15 mouse cellular contexts compared by ENCODE assay signal in genomic region chr6:124861266-124861665, GRCm38 (mm10). TPM values are rescaled to one million over a fixed set of nuclear protein-coding genes. Genes with fewer than 3 reads are reported as not detected.
DNase-seq lines count a peak whose midpoint lies in the region; ATAC-seq and TF ChIP-seq lines count a peak whose summit lies in the region.
"Had no signal": no experiment of that assay in that cellular context is flagged by ENCODE, and none has a peak within 500 bp of the region (broad histone marks: within the 10 kb centered on the region; RNA-seq: fewer than 3 reads in every experiment).

No protein-coding gene starts in this region.

- peak; percentile 50 to 66 for DNase-seq in cerebellum, adult 2 months
- no peak for DNase-seq in cerebellum, adult 8-10 months
- no peak for DNase-seq in limb, embryonic 10.5 days (ENCODE audit: low spot score)
- DNase-seq in retina, embryonic 14.5 days (ENCODE audit: low spot score): no peak
- DNase-seq in c-Kit-positive CD71-positive TER-119-positive erythroid progenitor cells, embryonic 14.5 days (ENCODE audit: low spot score): no peak
- DNase-seq: gastrocnemius, postnatal 14 days; right cerebral cortex, postnatal 14 days had no signal

- no peaks in the 10 kb centered on the region for H3K9me3 ChIP-seq in E14TG2a.4 (ENCODE audit: low read length)
- H3K9me3 ChIP-seq in limb, embryonic 10.5 days (replicated peaks): no peaks in the 10 kb centered on the region
- no peaks in the 10 kb centered on the region for H3K9me3 ChIP-seq in kidney, embryonic 16.5 days (ENCODE audit: low read length)
- H3K9me3 ChIP-seq: embryonic facial prominence, embryonic 13.5 days; heart, embryonic 15.5 days; intestine, embryonic 15.5 days; limb, embryonic 15.5 days had no signal

- no peaks in the 10 kb centered on the region for H3K36me3 ChIP-seq in E14TG2a.4 (ENCODE audit: insufficient read depth, low read length)
- H3K36me3 ChIP-seq in limb, embryonic 10.5 days: peaks cover 3% of the 10 kb centered on the region; the same call in 1 of the 2 replicates
- no peaks in the 10 kb centered on the region for H3K36me3 ChIP-seq in kidney, embryonic 16.5 days (ENCODE audit: insufficient read depth, low read length)
- H3K36me3 ChIP-seq: embryonic facial prominence, embryonic 13.5 days; heart, embryonic 15.5 days; intestine, embryonic 15.5 days; limb, embryonic 15.5 days had no signal

- H3K27ac ChIP-seq in cerebellum, adult 2 months (ENCODE audit: insufficient read depth, low read length): peak overlapping the region; percentile 24; the same call in 1 of the 2 replicates
- H3K27ac ChIP-seq in embryonic fibroblast, embryonic 13.5 days (ENCODE audit: insufficient read depth, low read length): no peak overlapping the region
- peak overlapping the region; percentile 51; the same call in 1 of the 2 replicates for H3K27ac ChIP-seq in limb, embryonic 10.5 days
- H3K27ac ChIP-seq in kidney, embryonic 16.5 days (ENCODE audit: low read length): no peak overlapping the region
- H3K27ac ChIP-seq: embryonic facial prominence, embryonic 13.5 days; heart, embryonic 15.5 days; intestine, embryonic 15.5 days; limb, embryonic 15.5 days; stomach, postnatal 0 days had no signal

- H3K4me1 ChIP-seq in cerebellum, adult 2 months (ENCODE audit: control insufficient read depth, insufficient read depth, low read length): peaks cover 26% of the 10 kb centered on the region
- peaks cover 79% of the 10 kb centered on the region for H3K4me1 ChIP-seq in E14TG2a.4 (replicated peaks; ENCODE audit: low read depth, low read length)
- no peaks in the 10 kb centered on the region for H3K4me1 ChIP-seq in embryonic fibroblast, embryonic 13.5 days (ENCODE audit: control insufficient read depth, insufficient read depth, low read length)
- H3K4me1 ChIP-seq in limb, embryonic 10.5 days: peaks cover 86% of the 10 kb centered on the region
- H3K4me1 ChIP-seq in kidney, embryonic 16.5 days (ENCODE audit: insufficient read depth, low read length): peaks cover 36% of the 10 kb centered on the region

- ATAC-seq in kidney, embryonic 16.5 days (ENCODE audit: low FRiP score, low TSS enrichment): no peak
- ATAC-seq: intestine, embryonic 15.5 days had no signal

- 13% methylated on average over 19 of the region's 19 CpGs for WGBS in cerebellum, adult 2 months
- WGBS in limb, embryonic 10.5 days: 82% methylated on average over 19 of the region's 19 CpGs
- 86% methylated on average over 19 of the region's 19 CpGs for WGBS in kidney, embryonic 16.5 days

- H3K4me3 ChIP-seq in cerebellum, adult 2 months (replicated peaks; ENCODE audit: insufficient read depth, low read depth, low read length): peak overlapping the region; percentile 23
- peak overlapping the region; percentile 26; the same call in 1 of the 2 replicates for H3K4me3 ChIP-seq in E14TG2a.4 (replicated peaks; ENCODE audit: low read length)
- no peak overlapping the region for H3K4me3 ChIP-seq in embryonic fibroblast, embryonic 13.5 days (ENCODE audit: insufficient read depth, low read length)
- no peak overlapping the region for H3K4me3 ChIP-seq in limb, embryonic 10.5 days
- no peak overlapping the region for H3K4me3 ChIP-seq in kidney, embryonic 16.5 days (ENCODE audit: low read length)
- H3K4me3 ChIP-seq: embryonic facial prominence, embryonic 13.5 days; heart, embryonic 15.5 days; intestine, embryonic 15.5 days; limb, embryonic 15.5 days had no signal

- H3K9ac ChIP-seq in kidney, embryonic 16.5 days (replicated peaks; ENCODE audit: low read length): no peak overlapping the region
- H3K9ac ChIP-seq: embryonic facial prominence, embryonic 13.5 days; heart, embryonic 15.5 days; intestine, embryonic 15.5 days; limb, embryonic 15.5 days had no signal

- no peaks in the 10 kb centered on the region for H3K27me3 ChIP-seq in cerebellum, adult 2 months (ENCODE audit: control insufficient read depth, insufficient read depth, low read length)
- H3K27me3 ChIP-seq in E14TG2a.4 (ENCODE audit: insufficient read depth, low read length): peaks cover 71% of the 10 kb centered on the region
- peaks cover 82% of the 10 kb centered on the region for H3K27me3 ChIP-seq in limb, embryonic 10.5 days (ENCODE audit: low read depth, poor library complexity, severe bottlenecking)
- peaks cover 15% of the 10 kb centered on the region; the same call in 1 of the 2 replicates for H3K27me3 ChIP-seq in kidney, embryonic 16.5 days (ENCODE audit: insufficient read depth, low read length)
- H3K27me3 ChIP-seq: limb, embryonic 15.5 days had no signal

- TF ChIP-seq CTCF in cerebellum, adult 2 months (IDR thresholded peaks at IDR 0.05; ENCODE audit: borderline replicate concordance, insufficient read depth, low read depth, low read length): no peak
- no peak for TF ChIP-seq CTCF in E14TG2a.4 (conservative IDR thresholded peaks at IDR 0.05; ENCODE audit: low read length)
- TF ChIP-seq CTCF in embryonic fibroblast, embryonic 13.5 days (IDR thresholded peaks at IDR 0.05; ENCODE audit: borderline replicate concordance, insufficient read depth, low read length): no peak

- no peak for TF ChIP-seq POLR2A in cerebellum, adult 2 months (IDR thresholded peaks at IDR 0.05; ENCODE audit: borderline replicate concordance, insufficient read depth, low read length)
- TF ChIP-seq POLR2A in embryonic fibroblast, embryonic 13.5 days (IDR thresholded peaks at IDR 0.05; ENCODE audit: low read depth, low read length): 0 out of 2 replicates have a peak, but pooled peaks have one; percentile 11

- H3K4me2 ChIP-seq in kidney, embryonic 16.5 days (replicated peaks; ENCODE audit: low read depth, low read length): no peak overlapping the region
- H3K4me2 ChIP-seq: embryonic facial prominence, embryonic 13.5 days; heart, embryonic 15.5 days; intestine, embryonic 15.5 days; limb, embryonic 15.5 days had no signal

RNA-seq across cellular contexts. Expression of gene Gpr162, which starts 2.5 kb away (rescaled TPM):
- 177 and 183 TPM in 2 replicates for polyA plus RNA-seq in cerebellum, adult 2 months (2012; rRNA removed)
- polyA plus RNA-seq in embryonic fibroblast, embryonic 13.5 days (2011; ENCODE audit: insufficient read length, low read depth, missing spikeins): 0.55 and 0.63 TPM in 2 replicates
- polyA plus RNA-seq in limb, embryonic 10.5 days (2016; fragmentation: Nextera tagmentation; extraction: Ambion mirVana): 0.59 and 1.2 TPM in 2 replicates
- 1.1 and 1.4 TPM in 2 replicates for polyA plus RNA-seq in kidney, embryonic 16.5 days (2015; fragmentation: Nextera tagmentation; extraction: Ambion mirVana)

RNA-seq across cellular contexts. Expression of gene P3h3, which starts 3.7 kb away (rescaled TPM):
- polyA plus RNA-seq in cerebellum, adult 2 months (2012; rRNA removed): 106 and 112 TPM in 2 replicates
- 72.7 and 76.7 TPM in 2 replicates for polyA plus RNA-seq in embryonic fibroblast, embryonic 13.5 days (2011; ENCODE audit: insufficient read length, low read depth, missing spikeins)
- 17.3 and 26.8 TPM in 2 replicates for polyA plus RNA-seq in limb, embryonic 10.5 days (2016; fragmentation: Nextera tagmentation; extraction: Ambion mirVana)
- 10.4 and 19.3 TPM in 2 replicates for polyA plus RNA-seq in kidney, embryonic 16.5 days (2015; fragmentation: Nextera tagmentation; extraction: Ambion mirVana)

RNA-seq across cellular contexts. Expression of gene Gnb3, which starts 21.2 kb away (rescaled TPM):
- polyA plus RNA-seq in cerebellum, adult 2 months (2012; rRNA removed): 0.84 and 1.3 TPM in 2 replicates
- polyA plus RNA-seq in embryonic fibroblast, embryonic 13.5 days (2011; ENCODE audit: insufficient read length, low read depth, missing spikeins): 0.45 and 0.72 TPM in 2 replicates
- polyA plus RNA-seq in limb, embryonic 10.5 days (2016; fragmentation: Nextera tagmentation; extraction: Ambion mirVana): 0.34 and 0.35 TPM in 2 replicates
- 1.7 and 1.8 TPM in 2 replicates for polyA plus RNA-seq in kidney, embryonic 16.5 days (2015; fragmentation: Nextera tagmentation; extraction: Ambion mirVana)

RNA-seq across cellular contexts. Expression of gene Cd4, which starts 26.8 kb away (rescaled TPM):
- polyA plus RNA-seq in cerebellum, adult 2 months (2012; rRNA removed): 0.05 and 0.26 TPM in 2 replicates
- not detected in 2 replicates for polyA plus RNA-seq in embryonic fibroblast, embryonic 13.5 days (2011; ENCODE audit: insufficient read length, low read depth, missing spikeins)
- not detected in 2 replicates for polyA plus RNA-seq in limb, embryonic 10.5 days (2016; fragmentation: Nextera tagmentation; extraction: Ambion mirVana)
- polyA plus RNA-seq in kidney, embryonic 16.5 days (2015; fragmentation: Nextera tagmentation; extraction: Ambion mirVana): 0.10 and 0.28 TPM in 2 replicates

RNA-seq across cellular contexts. Expression of gene Cdca3, which starts 31.9 kb away (rescaled TPM):
- polyA plus RNA-seq in cerebellum, adult 2 months (2012; rRNA removed): 1.3 and 1.4 TPM in 2 replicates
- 42.0 and 61.1 TPM in 2 replicates for polyA plus RNA-seq in embryonic fibroblast, embryonic 13.5 days (2011; ENCODE audit: insufficient read length, low read depth, missing spikeins)
- 243 and 250 TPM in 2 replicates for polyA plus RNA-seq in limb, embryonic 10.5 days (2016; fragmentation: Nextera tagmentation; extraction: Ambion mirVana)
- 187 and 193 TPM in 2 replicates for polyA plus RNA-seq in kidney, embryonic 16.5 days (2015; fragmentation: Nextera tagmentation; extraction: Ambion mirVana)

Comparison
In these comparisons a context has a peak if more than half of its experiments do, and no peak if none do; other contexts are left out.
1. DNase-seq: peak in cerebellum, adult 2 months (2 of 2); none in cerebellum, adult 8-10 months (single experiment), limb, embryonic 10.5 days (single experiment), retina, embryonic 14.5 days (single experiment) and c-Kit-positive CD71-positive TER-119-positive erythroid progenitor cells, embryonic 14.5 days (single experiment).
2. H3K27ac ChIP-seq: peak in cerebellum, adult 2 months (single experiment) and limb, embryonic 10.5 days (single experiment); none in embryonic fibroblast, embryonic 13.5 days (single experiment) and kidney, embryonic 16.5 days (single experiment).
3. H3K4me3 ChIP-seq: peak in cerebellum, adult 2 months (single experiment) and E14TG2a.4 (single experiment); none in embryonic fibroblast, embryonic 13.5 days (single experiment), limb, embryonic 10.5 days (single experiment) and kidney, embryonic 16.5 days (single experiment).
4. RNA of gene Gpr162, which starts 2.5 kb away (polyA plus RNA-seq): 177 to 183 TPM in cerebellum, adult 2 months; 0.59 to 1.2 TPM in limb, embryonic 10.5 days, 1.1 to 1.4 TPM in kidney, embryonic 16.5 days and 0.55 to 0.63 TPM in embryonic fibroblast, embryonic 13.5 days; every median in the first group is over 10 times any median in the second.